Mouse (Mus musculus) ES-Bruce4 (cell line): ENCODE measurements around the gene Mtus2. TPM values are rescaled to one million over a fixed set of nuclear protein-coding genes. Genes with fewer than 3 reads are reported as not detected.

Source experiments
- H3K27ac ChIP-seq: 2 replicates; pipeline ENCODE4 v1.5.1; 2012; ENCODE audit warnings: low read length, inconsistent platforms; ENCODE audit not compliant: insufficient read depth
- H3K27me3 ChIP-seq: 2 replicates; pipeline ENCODE4 v1.6.1; 2012; ENCODE audit warnings: mild to moderate bottlenecking, low read length, inconsistent platforms; ENCODE audit not compliant: control insufficient read depth, poor library complexity, insufficient read depth, severe bottlenecking
- H3K36me3 ChIP-seq: 2 replicates; pipeline ENCODE4 v1.6.1; 2012; ENCODE audit warnings: inconsistent platforms, mild to moderate bottlenecking, low read length, moderate library complexity; ENCODE audit not compliant: control insufficient read depth, poor library complexity, insufficient read depth, severe bottlenecking
- H3K4me1 ChIP-seq: one replicate; pipeline ENCODE4 v1.8.1; 2011; ENCODE audit warnings: low read length; ENCODE audit not compliant: control insufficient read depth, insufficient read depth
- H3K4me3 ChIP-seq: 2 replicates; pipeline ENCODE4 v1.5.1; 2011; ENCODE audit warnings: low read depth, mild to moderate bottlenecking, low read length
- H3K9ac ChIP-seq: 2 replicates; pipeline ENCODE4 v1.6.1; 2012; ENCODE audit warnings: low read depth, mild to moderate bottlenecking, inconsistent platforms; ENCODE audit not compliant: poor library complexity, severe bottlenecking
- H3K9me3 ChIP-seq: replicated peaks from 2 replicates; pipeline ENCODE4 v1.6.1; 2012; ENCODE audit warnings: mild to moderate bottlenecking, low read length, inconsistent platforms; ENCODE audit not compliant: control insufficient read depth, poor library complexity, insufficient read depth, severe bottlenecking
- CTCF ChIP-seq: IDR thresholded peaks from one replicate; pipeline ENCODE4 v1.8.1; 2011; ENCODE audit warnings: low read depth, low read length
- EP300 ChIP-seq: IDR thresholded peaks from 2 replicates; pipeline ENCODE4 v1.6.1; 2011; ENCODE audit warnings: low read depth, low read length; ENCODE audit not compliant: insufficient read depth
- POLR2A ChIP-seq: IDR thresholded peaks from one replicate; pipeline ENCODE4 v1.8.1; 2011; ENCODE audit warnings: low read length; ENCODE audit not compliant: insufficient read depth
- polyA plus RNA-seq: library from polyadenylated mRNA; stranded (reverse); fragments of >200 nt; gene quantifications from 2 replicates; pipeline ENCODE4 v1.2.4, GENCODE M21; 2011; ENCODE audit warnings: low read depth; ENCODE audit not compliant: missing spikeins, insufficient read depth, insufficient read length

Mtus2 gene
- polyA plus RNA-seq, 1 experiment, result 2.4 TPM

DNA sequence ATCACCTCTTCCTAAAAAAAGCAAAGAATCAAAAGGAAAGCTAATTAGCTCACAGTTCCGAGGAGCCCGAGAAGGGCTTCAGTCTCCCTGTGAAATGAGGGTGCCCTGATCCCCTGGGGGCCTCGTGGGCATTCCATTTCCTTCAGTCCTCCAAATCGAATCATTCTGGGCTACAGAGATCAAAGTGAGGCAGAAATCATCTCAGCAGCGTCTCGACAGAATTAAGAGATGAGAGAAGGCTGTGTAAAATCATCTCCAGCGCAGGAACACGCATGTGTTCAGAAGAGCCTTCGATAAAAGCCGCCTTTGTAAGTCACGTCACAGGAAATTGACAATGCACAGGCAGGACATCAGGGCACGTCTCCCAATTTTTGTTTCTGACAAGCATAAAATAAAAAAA lies 167.2 kb downstream of the Mtus2 start:
- Histone ChIP-seq H3K9me3 (no peaks in the 10 kb centered on the region), H3K4me1 (no peaks in the 10 kb centered on the region), H3K9ac (no peak overlapping the region), H3K27ac (no peak overlapping the region), H3K36me3 (no peaks in the 10 kb centered on the region), H3K4me3 (no peak overlapping the region), H3K27me3 (no peaks in the 10 kb centered on the region)
- TF ChIP-seq POLR2A (no peak), CTCF (no peak), EP300 (no peak)

DNA sequence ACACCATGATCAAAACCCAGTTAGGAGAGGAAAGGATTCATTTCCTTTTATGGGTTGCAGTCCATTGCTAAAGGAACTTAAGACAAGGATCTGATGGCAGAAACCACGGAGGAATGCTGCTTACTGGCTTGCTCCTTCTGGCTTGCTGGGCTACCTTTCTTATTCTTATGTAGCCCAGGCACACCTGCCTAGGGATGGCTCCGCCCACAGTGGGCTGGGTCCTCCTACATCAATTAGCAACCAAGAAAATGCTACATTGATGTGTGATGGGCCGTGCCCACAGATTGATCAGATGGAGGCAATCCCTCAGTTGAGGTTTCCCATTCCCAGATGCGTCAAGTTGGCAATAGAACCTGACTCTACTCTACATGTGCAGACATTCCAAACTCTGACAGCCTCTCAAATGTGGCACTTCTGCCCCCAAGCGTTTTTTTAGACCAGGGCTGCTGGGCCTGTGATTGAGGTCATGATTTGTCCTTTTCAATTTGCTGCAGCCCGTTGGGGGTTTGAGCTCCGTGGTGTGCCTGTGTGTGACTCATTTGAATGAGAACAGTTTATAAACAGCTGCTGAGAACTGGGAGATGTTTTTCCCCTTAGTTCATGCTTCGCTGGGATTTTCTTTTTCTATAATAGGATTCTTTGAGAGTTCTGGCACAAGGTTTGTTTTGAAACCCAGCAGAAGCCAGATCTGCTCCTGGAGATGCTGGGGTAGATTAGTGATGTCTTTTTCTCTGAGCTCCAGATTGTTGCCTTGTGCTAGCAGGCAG lies 173.8 kb downstream of the Mtus2 start:
- TF ChIP-seq CTCF, result no peak
- no peak for TF ChIP-seq POLR2A
- no peak for TF ChIP-seq EP300
- peaks cover 3% of the 10 kb centered on the region for H3K4me1 ChIP-seq

DNA sequence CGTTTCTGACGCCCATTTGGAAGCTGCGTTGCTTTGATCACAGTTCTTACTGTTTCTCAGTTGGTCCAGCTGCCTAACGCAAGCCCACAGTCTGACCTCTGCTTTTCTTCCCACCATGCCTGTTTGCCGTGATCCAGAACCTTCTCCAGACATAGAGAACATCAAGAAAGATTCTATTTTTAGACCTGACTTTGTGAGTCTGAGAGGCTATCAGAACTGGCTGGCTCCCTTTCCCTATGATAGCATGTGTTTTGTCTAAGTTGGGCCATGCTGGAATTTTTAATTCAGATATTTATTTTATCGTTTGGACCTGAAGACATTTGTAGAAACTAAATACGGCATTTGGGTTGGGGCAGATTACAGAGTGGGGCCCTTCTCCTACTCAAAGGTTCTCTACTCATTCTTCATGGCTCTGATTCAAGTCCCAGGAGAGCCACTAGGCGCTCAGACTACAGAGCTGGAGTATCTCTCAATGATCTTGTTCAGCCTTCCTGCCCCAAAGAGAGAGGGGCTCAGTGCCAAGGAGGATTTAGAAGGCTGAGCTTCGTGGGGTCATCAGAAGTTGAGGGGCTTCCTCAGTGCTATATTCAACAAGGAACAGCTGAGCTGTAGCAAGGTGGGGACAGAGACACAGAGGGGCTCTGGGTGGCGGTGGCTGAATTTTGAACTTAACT lies 174.5 kb downstream of the Mtus2 start:
- Histone ChIP-seq H3K36me3 (no peaks in the 10 kb centered on the region), H3K9ac (no peak overlapping the region), H3K4me3 (no peak overlapping the region), H3K27ac (no peak overlapping the region), H3K27me3 (no peaks in the 10 kb centered on the region), H3K9me3 (no peaks in the 10 kb centered on the region), H3K4me1 (peaks cover 3% of the 10 kb centered on the region)
- no peak for TF ChIP-seq EP300
- TF ChIP-seq POLR2A, result no peak
- no peak for TF ChIP-seq CTCF

More for the DNA sequence above, 173.8 kb downstream of the Mtus2 start:
- no peaks in the 10 kb centered on the region for H3K36me3 ChIP-seq
- H3K4me3 ChIP-seq, result no peak overlapping the region
- no peak overlapping the region for H3K27ac ChIP-seq
- H3K9ac ChIP-seq, result no peak overlapping the region
- no peaks in the 10 kb centered on the region for H3K9me3 ChIP-seq
- no peaks in the 10 kb centered on the region for H3K27me3 ChIP-seq

DNA sequence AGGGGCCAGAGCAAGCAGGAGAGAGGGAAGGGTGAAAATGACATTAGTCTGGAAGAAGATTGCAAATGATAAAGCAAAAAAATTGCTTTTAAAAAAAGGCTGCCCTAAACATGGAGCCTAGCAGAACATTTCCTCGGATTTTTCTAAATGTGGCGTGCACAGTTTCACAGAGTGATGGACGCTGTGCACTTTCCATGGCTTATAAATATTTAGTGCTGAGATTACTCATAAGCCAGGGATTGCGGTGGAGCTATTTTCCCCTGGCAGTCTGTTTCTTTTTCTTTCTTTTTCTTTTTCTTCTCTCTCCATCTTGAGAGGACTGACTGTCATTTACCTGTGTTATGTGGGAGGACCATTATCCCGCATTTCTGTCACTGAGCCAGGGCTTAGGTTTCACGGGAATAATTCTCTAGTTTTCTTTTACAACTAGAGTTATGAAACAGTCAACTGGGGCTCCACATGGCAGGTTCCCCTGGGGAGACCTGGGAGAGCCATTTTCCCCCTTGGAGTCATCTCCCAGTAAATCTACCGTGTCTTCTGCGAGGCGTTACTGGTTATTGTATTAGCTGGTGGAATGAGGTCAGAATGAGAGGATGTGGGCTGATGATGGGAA lies 176.4 kb downstream of the Mtus2 start:
- H3K9ac ChIP-seq, result no peak overlapping the region
- no peaks in the 10 kb centered on the region for H3K27me3 ChIP-seq
- H3K36me3 ChIP-seq, result no peaks in the 10 kb centered on the region
- H3K27ac ChIP-seq, result no peak overlapping the region
- H3K4me1 ChIP-seq, result peaks cover 3% of the 10 kb centered on the region
- H3K9me3 ChIP-seq, result no peaks in the 10 kb centered on the region
- H3K4me3 ChIP-seq, result no peak overlapping the region
- no peak for TF ChIP-seq CTCF
- TF ChIP-seq EP300, result no peak
- no peak for TF ChIP-seq POLR2A

DNA sequence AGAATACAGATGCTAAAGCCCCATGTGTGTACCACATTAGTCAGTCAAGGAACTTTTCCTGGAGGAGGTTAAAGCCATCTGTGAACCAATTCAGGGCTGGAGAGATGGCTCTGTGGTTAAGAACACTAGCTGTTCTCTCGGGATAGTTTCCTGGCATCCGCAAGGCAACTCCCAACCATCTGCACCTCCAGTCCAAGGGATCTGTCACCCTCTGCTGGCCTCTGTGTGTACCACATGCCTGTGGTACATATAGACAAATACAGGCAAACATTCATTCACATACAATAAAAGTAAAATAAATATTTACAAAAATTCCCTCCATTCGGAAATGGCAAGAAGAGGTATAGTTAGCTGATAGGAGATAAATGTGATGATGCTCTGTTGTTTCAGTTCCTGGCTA lies 184.5 kb downstream of the Mtus2 start:
- no peaks in the 10 kb centered on the region for H3K4me1 ChIP-seq
- H3K9ac ChIP-seq, result no peak overlapping the region
- H3K9me3 ChIP-seq, result no peaks in the 10 kb centered on the region
- no peak overlapping the region for H3K4me3 ChIP-seq
- H3K27ac ChIP-seq, result no peak overlapping the region
- H3K36me3 ChIP-seq, result no peaks in the 10 kb centered on the region
- H3K27me3 ChIP-seq, result no peaks in the 10 kb centered on the region
- TF ChIP-seq POLR2A (no peak), EP300 (no peak), CTCF (no peak)
